Mouse (Mus musculus) lung, adult 2 months (tissue): ENCODE results near the gene Kansl1. TPM values are rescaled to one million over a fixed set of nuclear protein-coding genes. Genes with fewer than 3 reads are reported as not detected.

Source experiments
- DNase-seq: peaks from one replicate; pipeline ENCODE4 v3.0.0; 2022
- H3K4me1 ChIP-seq: fragments of 200-500 bp; 2 replicates; pipeline ENCODE4 v1.6.1; 2011; ENCODE audit warnings: low read length; ENCODE audit not compliant: control insufficient read depth, insufficient read depth
- H3K4me3 ChIP-seq: fragments of 200-500 bp; replicated peaks from 2 replicates; pipeline ENCODE3; 2011; ENCODE audit warnings: low read depth, mild to moderate bottlenecking, control low read depth, low read length; ENCODE audit errors: extremely low read depth
- CTCF ChIP-seq: fragments of 200-500 bp; IDR thresholded peaks from 2 replicates; pipeline ENCODE4 v1.5.1; 2011; ENCODE audit warnings: mild to moderate bottlenecking, low read length, control low read depth; ENCODE audit not compliant: insufficient read depth
- POLR2A ChIP-seq: fragments of 200-500 bp; IDR thresholded peaks from 2 replicates; pipeline ENCODE4 v1.6.1; 2011; ENCODE audit warnings: low read depth, mild to moderate bottlenecking, control low read depth, low read length, borderline replicate concordance; ENCODE audit errors: extremely low read depth
- WGBS: fragments of 180-500 bp; shearing (Covaris S2); methylation state at CpG from one replicate; pipeline ENCODE4 v1.1.7; 2018; 5-methylcytosine and 5-hydroxymethylcytosine counted together
- polyA plus RNA-seq: library from polyadenylated mRNA; depleted of rRNA; stranded (reverse); fragments of >200 nt; gene quantifications from 2 replicates; pipeline ENCODE4 v1.2.3, GENCODE M21; 2012

Gene Kansl1
- polyA plus RNA-seq, 1 experiment = 86.2 TPM

- DNase-seq = no peak
- H3K4me3 ChIP-seq = no peak overlapping the region
- no peak for TF ChIP-seq POLR2A
- TF ChIP-seq CTCF = no peak
- H3K4me1 ChIP-seq = peaks cover under 1% of the 10 kb centered on the region; the same call in 1 of the 2 replicates
Measured at GRCm38 (mm10) chr11:104412254-104412653, 56.4 kb downstream of the Kansl1 start.

GRCm38 (mm10) chr11:104407391-104407790 lies 61.3 kb downstream of the Kansl1 start:
- Histone ChIP-seq H3K4me1 (no peaks in the 10 kb centered on the region), H3K4me3 (no peak overlapping the region)
- DNase-seq = no peak
- TF ChIP-seq CTCF = no peak
- no peak for TF ChIP-seq POLR2A
- WGBS = 56% methylated on average over 2 of the region's 2 CpGs

DNA sequence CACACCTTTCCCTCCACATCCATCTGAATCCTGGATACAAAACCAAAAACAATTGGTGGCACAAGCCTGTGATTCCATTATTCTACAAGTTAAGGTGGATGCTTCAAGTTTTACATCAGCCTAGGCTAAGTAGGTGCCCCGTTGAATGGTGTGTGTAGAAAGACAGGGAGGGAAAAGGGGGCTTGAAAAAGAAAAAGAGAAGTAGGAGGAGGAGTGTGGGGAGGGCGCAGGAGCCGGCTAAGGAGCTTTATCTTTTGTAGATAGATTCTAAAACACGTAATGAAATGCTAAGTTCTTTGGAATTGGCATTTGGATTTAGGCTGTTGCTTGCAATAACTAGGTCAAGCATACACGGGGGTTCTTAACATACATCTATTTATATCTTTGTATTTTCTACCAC lies 67.7 kb downstream of the Kansl1 start:
- peaks cover 12% of the 10 kb centered on the region for H3K4me1 ChIP-seq
- no peak overlapping the region for H3K4me3 ChIP-seq
- 55% methylated on average over 5 of the region's 5 CpGs for WGBS
- no peak for DNase-seq
- TF ChIP-seq CTCF (no peak), POLR2A (no peak)

DNA sequence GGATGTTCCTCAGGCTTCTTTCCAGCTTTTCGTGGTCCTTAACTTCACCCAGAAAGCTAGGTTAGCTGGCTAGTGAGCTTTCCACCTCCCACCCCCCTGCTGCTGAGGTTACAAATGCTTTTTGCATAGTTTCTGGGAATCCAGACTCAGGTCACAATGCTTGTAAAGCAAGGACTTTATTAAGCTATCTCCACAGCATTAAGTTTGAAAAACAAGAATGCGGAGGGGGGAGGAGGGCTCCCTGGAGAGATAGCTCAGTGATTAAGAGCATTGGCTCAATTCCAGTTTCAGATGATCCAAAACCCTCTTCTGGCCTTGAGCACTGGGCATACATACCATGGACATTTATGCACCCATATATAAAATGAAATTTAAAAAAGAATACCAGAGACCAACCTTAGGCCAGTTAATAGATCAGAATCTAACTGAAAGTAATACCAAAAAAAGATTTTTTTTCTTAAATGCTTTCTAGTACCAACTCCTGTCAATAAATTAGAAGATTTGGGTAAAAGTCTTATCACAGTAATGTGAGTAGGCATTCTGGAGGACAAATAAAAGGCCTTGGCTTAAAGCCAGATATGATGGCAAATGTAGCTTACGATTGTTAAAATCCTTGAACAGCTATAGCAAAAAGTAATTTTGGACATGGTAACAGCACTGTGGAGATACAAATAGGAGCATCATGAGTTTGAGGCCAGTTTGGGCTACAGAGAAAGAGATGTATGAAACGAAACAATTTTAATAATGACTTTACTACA lies 69.0 kb downstream of the Kansl1 start:
- DNase-seq = no peak

DNA sequence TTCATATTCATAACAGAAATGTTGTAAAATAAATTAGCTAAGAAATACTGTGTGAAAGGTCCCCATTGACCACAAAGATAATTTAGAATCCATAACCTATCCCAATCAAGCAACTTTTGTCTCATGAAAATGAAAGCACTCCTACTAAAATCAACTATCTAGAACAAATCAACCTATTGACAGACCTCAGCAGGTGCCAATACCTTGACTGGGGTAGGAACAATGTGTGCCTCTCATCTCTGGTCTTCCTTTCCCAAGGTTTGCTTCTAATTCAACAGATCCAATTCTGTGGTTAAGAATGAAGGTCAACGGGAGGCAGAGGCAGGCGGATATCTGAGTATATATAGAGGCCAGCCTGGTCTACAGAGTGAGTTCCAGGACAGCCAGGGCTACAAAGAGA lies 73.0 kb downstream of the Kansl1 start:
- H3K4me3 ChIP-seq = no peak overlapping the region
- WGBS = 91% methylated on average over 2 of the region's 2 CpGs
- no peak for DNase-seq
- no peak for TF ChIP-seq CTCF
- peaks cover 12% of the 10 kb centered on the region for H3K4me1 ChIP-seq

More for the DNA sequence above, 69.0 kb downstream of the Kansl1 start:
- H3K4me1 ChIP-seq = peaks cover 12% of the 10 kb centered on the region
- no peak for TF ChIP-seq POLR2A
- TF ChIP-seq CTCF = no peak
- H3K4me3 ChIP-seq = no peak overlapping the region
- 52% methylated on average over 4 of the region's 4 CpGs for WGBS

GRCm38 (mm10) chr11:104393196-104393595 lies 75.5 kb downstream of the Kansl1 start:
- Histone ChIP-seq H3K4me1 (peaks cover 3% of the 10 kb centered on the region; the same call in 1 of the 2 replicates), H3K4me3 (no peak overlapping the region)
- TF ChIP-seq CTCF = no peak
- no peak for TF ChIP-seq POLR2A
- WGBS = 58% methylated on average over 6 of the region's 6 CpGs
- no peak for DNase-seq

DNA sequence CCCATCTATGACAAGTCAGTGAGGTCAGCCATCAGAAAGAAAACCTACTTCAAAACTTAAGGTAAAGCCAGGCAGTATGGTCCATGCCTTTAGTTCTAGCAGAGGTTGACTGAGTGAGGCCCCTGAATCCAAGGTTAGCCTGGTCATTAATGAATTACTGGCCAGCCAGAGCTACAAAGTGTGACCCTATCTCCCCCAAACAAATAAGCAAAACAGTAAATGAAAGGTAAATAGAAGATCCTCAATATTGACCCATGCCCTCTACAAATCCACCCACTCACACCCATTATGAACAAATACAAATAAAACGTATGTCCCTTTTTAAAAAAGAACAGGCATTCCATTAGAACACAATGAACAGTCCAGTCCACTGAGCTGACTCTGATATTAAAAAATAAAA lies 76.5 kb downstream of the Kansl1 start:
- H3K4me1 ChIP-seq = peaks cover 3% of the 10 kb centered on the region
- DNase-seq = no peak
- WGBS = 77% methylated on average over 1 of the region's 1 CpGs
- H3K4me3 ChIP-seq = no peak overlapping the region
- TF ChIP-seq POLR2A (no peak), CTCF (no peak)

DNA sequence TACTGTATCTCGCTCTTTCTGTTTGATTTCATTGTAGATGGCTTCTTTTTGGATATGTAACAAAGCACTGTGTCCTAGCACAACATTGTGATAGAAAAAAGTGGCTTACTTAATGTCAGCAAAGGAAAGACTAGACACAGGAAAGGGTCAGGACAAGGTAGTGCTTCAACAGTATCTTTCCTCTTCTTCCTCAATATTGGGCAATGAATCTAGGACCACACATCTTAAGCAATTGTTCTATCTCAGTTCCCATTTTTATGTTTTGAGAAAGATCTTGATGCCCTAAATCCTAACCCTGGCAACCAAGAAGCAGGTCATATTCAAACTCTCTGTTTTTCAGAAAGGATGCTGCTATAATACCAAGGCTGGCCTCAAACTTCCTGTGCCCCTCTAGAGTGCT lies 81.4 kb downstream of the Kansl1 start:
- no peak overlapping the region for H3K4me3 ChIP-seq
- H3K4me1 ChIP-seq = no peaks in the 10 kb centered on the region; the same call in none of the 2 replicates
- TF ChIP-seq POLR2A (no peak), CTCF (no peak)
- 86% methylated on average over 1 of the region's 1 CpGs for WGBS
- no peak for DNase-seq

DNA sequence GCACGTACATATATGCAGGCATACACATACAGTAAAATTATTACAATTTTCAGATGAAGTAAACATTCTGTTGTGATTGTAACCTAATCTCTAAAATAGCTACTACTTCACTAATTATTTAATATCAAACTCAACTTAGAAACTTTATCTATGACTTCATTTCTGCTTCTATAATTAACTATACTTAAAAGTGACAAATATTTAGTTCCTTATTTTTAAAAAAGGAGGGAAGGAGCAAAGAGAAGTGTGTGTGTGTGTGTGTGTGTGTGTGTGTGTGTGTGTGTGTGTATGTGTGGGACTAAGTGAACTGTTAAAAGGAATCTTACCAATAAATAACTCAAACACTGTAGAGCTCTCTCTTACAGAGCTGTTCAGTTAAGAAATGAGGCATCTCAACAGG lies 82.1 kb downstream of the Kansl1 start:
- TF ChIP-seq CTCF (no peak), POLR2A (no peak)
- DNase-seq = no peak
- Histone ChIP-seq H3K4me1 (peaks cover 2% of the 10 kb centered on the region), H3K4me3 (no peak overlapping the region)
- WGBS = 100% methylated on average over 1 of the region's 1 CpGs

DNA sequence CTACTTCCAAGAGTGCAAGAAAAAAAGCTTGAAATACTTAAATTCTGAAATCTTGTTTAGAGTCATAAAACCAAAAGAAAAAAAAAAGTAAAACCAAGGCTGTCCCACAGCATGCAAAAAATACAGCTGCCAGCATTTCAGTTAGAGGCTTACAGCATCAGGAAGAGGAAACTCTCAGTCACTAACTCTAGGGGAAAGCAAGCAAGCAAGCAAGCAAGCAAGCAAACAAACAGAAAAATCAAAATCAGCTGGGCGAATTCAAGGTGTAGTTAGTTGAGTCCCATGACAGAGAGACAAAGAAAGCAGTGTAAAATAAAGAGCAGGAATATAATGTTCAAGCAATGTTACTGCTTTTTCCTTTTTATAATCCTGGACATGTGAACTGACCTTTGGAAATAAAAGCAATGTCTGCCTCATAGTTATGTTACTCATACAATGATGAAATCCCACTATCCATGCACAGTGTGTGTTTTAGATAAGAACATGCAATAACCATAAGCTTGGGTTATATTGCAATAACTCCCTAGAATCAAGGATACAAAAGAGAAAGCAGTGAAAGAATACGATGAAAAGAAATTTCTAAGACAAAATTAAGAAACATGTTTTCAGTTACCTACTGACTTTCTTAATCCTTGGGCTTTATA lies 85.4 kb downstream of the Kansl1 start:
- H3K4me1 ChIP-seq = peaks cover 2% of the 10 kb centered on the region
- H3K4me3 ChIP-seq = no peak overlapping the region
- WGBS = 57% methylated on average over 2 of the region's 2 CpGs
- DNase-seq = no peak
- TF ChIP-seq CTCF (no peak), POLR2A (no peak)
